Mouse (Mus musculus) midbrain, embryonic 14.5 days (tissue): ENCODE measurements around the gene Magi2. TPM values are rescaled to one million over a fixed set of nuclear protein-coding genes. Genes with fewer than 3 reads are reported as not detected.
"Not testable (repeated sequence)": the region's sequence is repeated elsewhere in the genome, so short reads cannot be mapped to it uniquely, and the experiment has no call there.

Experiments used
- ATAC-seq: fragments of 200-750 bp; cut with Nextera tagmentation; 2 replicates; pipeline ENCODE4 v1.8.0; 2017; ENCODE audit warnings: moderate number of reproducible peaks, moderate library complexity; ENCODE audit not compliant: low FRiP score, low TSS enrichment
- DNase-seq: peaks from one replicate; pipeline ENCODE4 v3.0.0-alpha.2; 2015
- H3K27ac ChIP-seq: fragments of 300-500 bp; sonication (generic); replicated peaks from 2 replicates; pipeline ENCODE4 v1.5.1; 2014; ENCODE audit warnings: mild to moderate bottlenecking, low read depth, low read length, moderate library complexity
- H3K27me3 ChIP-seq: fragments of 300-500 bp; sonication (generic); 2 replicates; pipeline ENCODE4 v1.6.1; 2014; ENCODE audit warnings: low read length, control low read depth, mixed read lengths; ENCODE audit not compliant: control insufficient read depth, insufficient read depth
- H3K36me3 ChIP-seq: fragments of 300-500 bp; sonication (generic); 2 replicates; pipeline ENCODE4 v1.6.1; 2014; ENCODE audit warnings: low read length, control low read depth; ENCODE audit not compliant: control insufficient read depth, insufficient read depth
- H3K4me1 ChIP-seq: fragments of 300-500 bp; sonication (generic); 2 replicates; pipeline ENCODE4 v1.6.1; 2014; ENCODE audit warnings: mild to moderate bottlenecking, antibody characterized with exemption, low read length, control low read depth; ENCODE audit not compliant: control insufficient read depth, insufficient read depth
- H3K4me2 ChIP-seq: fragments of 300-500 bp; sonication (generic); 2 replicates; pipeline ENCODE4 v1.6.1; 2014; ENCODE audit warnings: mild to moderate bottlenecking, low read length, moderate library complexity
- H3K4me3 ChIP-seq: fragments of 300-500 bp; sonication (generic); replicated peaks from 2 replicates; pipeline ENCODE4 v1.5.1; 2014; ENCODE audit warnings: low read depth, low read length
- H3K9ac ChIP-seq: fragments of 300-500 bp; sonication (generic); replicated peaks from 2 replicates; pipeline ENCODE4 v1.6.1; 2014; ENCODE audit warnings: mild to moderate bottlenecking, low read length, moderate library complexity
- H3K9me3 ChIP-seq: fragments of 300-500 bp; sonication (generic); 2 replicates; pipeline ENCODE4 v1.6.1; 2016; ENCODE audit warnings: low read length, control low read depth, mixed read lengths; ENCODE audit not compliant: control insufficient read depth
- WGBS: fragments of 180-500 bp; shearing (Covaris S2); extraction: QIAGEN DNeasy Blood & Tissue Kit; methylation state at CpG from one replicate; pipeline ENCODE4 v1.1.7; 2014; 5-methylcytosine and 5-hydroxymethylcytosine counted together
- polyA plus RNA-seq: library from polyadenylated mRNA; unstranded; fragments of >200 nt; fragmentation: Nextera tagmentation; extraction: Ambion mirVana; gene quantifications from 2 replicates; pipeline ENCODE4 v1.2.1, GENCODE M21; 2014

Gene Magi2
- polyA plus RNA-seq, 1 experiment from 2014 or later, result 22.3 TPM

GRCm38 (mm10) chr5:20496924-20497323 is 1270.1 kb downstream of the Magi2 start:
- ATAC-seq (no peak), DNase-seq (no peak)
- no peak overlapping the region for H3K9ac ChIP-seq
- no peaks in the 10 kb centered on the region for H3K4me1 ChIP-seq
- no peak overlapping the region for H3K27ac ChIP-seq
- no peak overlapping the region for H3K4me2 ChIP-seq
- no peaks in the 10 kb centered on the region for H3K9me3 ChIP-seq
- 68% methylated on average over 8 of the region's 8 CpGs for WGBS
- H3K36me3 ChIP-seq, result 0 out of 2 replicates have a peak, but pooled peaks cover 3% of the 10 kb centered on the region
- no peaks in the 10 kb centered on the region for H3K27me3 ChIP-seq
- no peak overlapping the region for H3K4me3 ChIP-seq

- ATAC-seq, result no peak
- no peaks in the 10 kb centered on the region for H3K9me3 ChIP-seq
- no peak overlapping the region for H3K4me3 ChIP-seq
- 76% methylated on average over 9 of the region's 9 CpGs for WGBS
- DNase-seq, result no peak
- no peaks in the 10 kb centered on the region for H3K27me3 ChIP-seq
- 0 out of 2 replicates have a peak, but pooled peaks cover 3% of the 10 kb centered on the region for H3K36me3 ChIP-seq
- H3K27ac ChIP-seq, result no peak overlapping the region
- no peak overlapping the region for H3K9ac ChIP-seq
- no peaks in the 10 kb centered on the region for H3K4me1 ChIP-seq
- no peak overlapping the region for H3K4me2 ChIP-seq
Measured at GRCm38 (mm10) chr5:20499031-20499600, 1272.3 kb downstream of the Magi2 start.

GRCm38 (mm10) chr5:20508609-20509008 is 1281.8 kb downstream of the Magi2 start:
- Histone ChIP-seq H3K36me3 (no peaks in the 10 kb centered on the region), H3K9ac (no peak overlapping the region), H3K4me3 (no peak overlapping the region), H3K4me2 (no peak overlapping the region), H3K27ac (no peak overlapping the region), H3K4me1 (peaks cover 3% of the 10 kb centered on the region; the same call in 1 of the 2 replicates), H3K27me3 (no peaks in the 10 kb centered on the region), H3K9me3 (no peaks in the 10 kb centered on the region)
- no peak for ATAC-seq
- 59% methylated on average over 5 of the region's 5 CpGs for WGBS
- no peak for DNase-seq

- DNase-seq (no peak), ATAC-seq (no peak)
- no peaks in the 10 kb centered on the region for H3K27me3 ChIP-seq
- WGBS, result 68% methylated on average over 6 of the region's 6 CpGs
- peaks cover 3% of the 10 kb centered on the region; the same call in 1 of the 2 replicates for H3K4me1 ChIP-seq
- no peak overlapping the region for H3K27ac ChIP-seq
- no peaks in the 10 kb centered on the region for H3K9me3 ChIP-seq
- H3K9ac ChIP-seq, result no peak overlapping the region
- no peak overlapping the region for H3K4me3 ChIP-seq
- H3K4me2 ChIP-seq, result no peak overlapping the region
- no peaks in the 10 kb centered on the region for H3K36me3 ChIP-seq
Measured at GRCm38 (mm10) chr5:20509606-20510005, 1282.8 kb downstream of the Magi2 start.

- no peaks in the 10 kb centered on the region for H3K27me3 ChIP-seq
- H3K9me3 ChIP-seq, result no peaks in the 10 kb centered on the region
- H3K9ac ChIP-seq, result no peak overlapping the region
- H3K4me1 ChIP-seq, result peaks cover 3% of the 10 kb centered on the region; the same call in 1 of the 2 replicates
- H3K27ac ChIP-seq, result no peak overlapping the region
- H3K4me2 ChIP-seq, result no peak overlapping the region
- DNase-seq (no peak), ATAC-seq (no peak)
- no peak overlapping the region for H3K4me3 ChIP-seq
- no peaks in the 10 kb centered on the region for H3K36me3 ChIP-seq
- WGBS, result 72% methylated on average over 16 of the region's 16 CpGs
Measured at GRCm38 (mm10) chr5:20512377-20513126, 1285.7 kb downstream of the Magi2 start.

- H3K9ac ChIP-seq, result no peak overlapping the region
- WGBS, result 69% methylated on average over 9 of the region's 9 CpGs
- H3K4me3 ChIP-seq, result no peak overlapping the region
- no peak overlapping the region for H3K4me2 ChIP-seq
- H3K9me3 ChIP-seq, result no peaks in the 10 kb centered on the region
- peak overlapping the region; percentile 45; the same call in 1 of the 2 replicates for H3K27ac ChIP-seq
- ATAC-seq (peak; percentile 31; the same call in 1 of the 2 replicates), DNase-seq (no peak)
- H3K36me3 ChIP-seq, result no peaks in the 10 kb centered on the region
- H3K27me3 ChIP-seq, result no peaks in the 10 kb centered on the region
- no peaks in the 10 kb centered on the region for H3K4me1 ChIP-seq
Measured at GRCm38 (mm10) chr5:20521639-20522038, 1294.8 kb downstream of the Magi2 start.

- Histone ChIP-seq H3K27me3 (no peaks in the 10 kb centered on the region), H3K4me2 (no peak overlapping the region), H3K4me3 (no peak overlapping the region), H3K9me3 (no peaks in the 10 kb centered on the region), H3K36me3 (no peaks in the 10 kb centered on the region), H3K27ac (peak overlapping the region; percentile 45; the same call in 1 of the 2 replicates), H3K9ac (no peak overlapping the region), H3K4me1 (no peaks in the 10 kb centered on the region)
- 97% methylated on average over 13 of the region's 13 CpGs for WGBS
- DNase-seq, result no peak
- no peak for ATAC-seq
Measured at GRCm38 (mm10) chr5:20522047-20522446, 1295.2 kb downstream of the Magi2 start.

- H3K9me3 ChIP-seq, result no peaks in the 10 kb centered on the region
Measured at GRCm38 (mm10) chr5:20523776-20524175, 1296.9 kb downstream of the Magi2 start.

GRCm38 (mm10) chr5:20526588-20526987 is 1299.8 kb downstream of the Magi2 start:
- H3K27ac ChIP-seq, H3K4me2 ChIP-seq, H3K9me3 ChIP-seq, H3K4me1 ChIP-seq, H3K4me3 ChIP-seq, H3K9ac ChIP-seq, H3K36me3 ChIP-seq, DNase-seq, ATAC-seq, H3K27me3 ChIP-seq: not testable (repeated sequence)
- WGBS, result 92% methylated on average over 1 of the region's 4 CpGs

More at GRCm38 (mm10) chr5:20523776-20524175, 1296.9 kb downstream of the Magi2 start:
- Histone ChIP-seq H3K9ac (no peak overlapping the region), H3K27ac (no peak overlapping the region), H3K4me1 (no peaks in the 10 kb centered on the region), H3K4me2 (no peak overlapping the region), H3K36me3 (no peaks in the 10 kb centered on the region), H3K4me3 (no peak overlapping the region), H3K27me3 (no peaks in the 10 kb centered on the region)
- no peak for ATAC-seq
- DNase-seq, result no peak
